In genomic region chr4:155489101-155489970, GRCm38 (mm10) we compare ENCODE assay signal across 9 mouse cellular contexts. TPM values are rescaled to one million over a fixed set of nuclear protein-coding genes. Genes with fewer than 3 reads are reported as not detected.
A peak's percentile ranks its signal among the peaks of the same experiment; 100 is the strongest.
DNase-seq lines count a peak whose midpoint lies in the region; ATAC-seq and TF ChIP-seq lines count a peak whose summit lies in the region.
"Had no signal": no experiment of that assay in that cellular context is flagged by ENCODE, and none has a peak within 500 bp of the region (broad histone marks: within the 10 kb centered on the region; RNA-seq: fewer than 3 reads in every experiment).

No protein-coding gene starts in this region.

- no peak for TF ChIP-seq EP300 in lung, postnatal 0 days (IDR thresholded peaks at IDR 0.05)

- no peak overlapping the region for H3K4me3 ChIP-seq in heart, embryonic 13.5 days
- no peak overlapping the region for H3K4me3 ChIP-seq in lung, postnatal 0 days (ENCODE audit: low read depth, low read length)
- no peak overlapping the region for H3K4me3 ChIP-seq in intestine, embryonic 16.5 days (ENCODE audit: low read length)
- H3K4me3 ChIP-seq in stomach, embryonic 16.5 days (replicated peaks; ENCODE audit: low read length), result no peak overlapping the region

- peak overlapping the region; percentile 91 for H3K27ac ChIP-seq in heart, embryonic 13.5 days (replicated peaks)
- H3K27ac ChIP-seq in lung, postnatal 0 days (ENCODE audit: low read length), result peak overlapping the region; percentile 94
- H3K27ac ChIP-seq in intestine, embryonic 16.5 days (ENCODE audit: low read length), result peak overlapping the region; percentile 98
- H3K27ac ChIP-seq in stomach, embryonic 16.5 days (ENCODE audit: low read length), result peak overlapping the region; percentile 91

- H3K36me3 ChIP-seq in heart, embryonic 13.5 days, result no peaks in the 10 kb centered on the region
- no peaks in the 10 kb centered on the region for H3K36me3 ChIP-seq in lung, postnatal 0 days (ENCODE audit: insufficient read depth, low read length)
- no peaks in the 10 kb centered on the region for H3K36me3 ChIP-seq in intestine, embryonic 16.5 days (ENCODE audit: control insufficient read depth, insufficient read depth, low read length)
- H3K36me3 ChIP-seq in stomach, embryonic 16.5 days (ENCODE audit: control insufficient read depth, insufficient read depth, low read length), result no peaks in the 10 kb centered on the region

- TF ChIP-seq CTCF in lung, postnatal 0 days (IDR thresholded peaks at IDR 0.05), result no peak

- intact Hi-C loops in heart, postnatal 36 days (cut with DNase I), result no loop called here

- H3K9ac ChIP-seq in heart, embryonic 13.5 days, result peak overlapping the region; percentile 100; the same call in 1 of the 2 replicates
- H3K9ac ChIP-seq in lung, postnatal 0 days (replicated peaks; ENCODE audit: low read depth), result no peak overlapping the region
- H3K9ac ChIP-seq in intestine, embryonic 16.5 days (ENCODE audit: low read depth, low read length), result peak overlapping the region; percentile 34; the same call in 1 of the 2 replicates
- H3K9ac ChIP-seq in stomach, embryonic 16.5 days (ENCODE audit: low read length), result no peak overlapping the region

- DNase-seq in heart, postnatal 36 days, result no peak
- no peak for DNase-seq in lung, postnatal 0 days (ENCODE audit: low spot score)
- DNase-seq in lung, adult 18-20 months, result no peak
- no peak for DNase-seq in spleen, adult 18-20 months
- no peak for DNase-seq in layer of hippocampus, postnatal 25 days (ENCODE audit: extremely low spot score in 1 of 2, low spot score in 1 of 2)
- DNase-seq: retina, postnatal 1 day had no signal

- peaks cover 72% of the 10 kb centered on the region for H3K4me1 ChIP-seq in heart, embryonic 13.5 days
- H3K4me1 ChIP-seq in lung, postnatal 0 days (ENCODE audit: insufficient read depth, low read depth, low read length), result peaks cover 40% of the 10 kb centered on the region
- peaks cover 60% of the 10 kb centered on the region for H3K4me1 ChIP-seq in intestine, embryonic 16.5 days (ENCODE audit: control insufficient read depth, insufficient read depth, low read length)
- H3K4me1 ChIP-seq in stomach, embryonic 16.5 days (ENCODE audit: control insufficient read depth, insufficient read depth, low read length), result peaks cover 43% of the 10 kb centered on the region

- H3K27me3 ChIP-seq in heart, embryonic 13.5 days (replicated peaks), result no peaks in the 10 kb centered on the region
- no peaks in the 10 kb centered on the region for H3K27me3 ChIP-seq in lung, postnatal 0 days (replicated peaks; ENCODE audit: insufficient read depth, low read length)
- H3K27me3 ChIP-seq in intestine, embryonic 16.5 days (replicated peaks; ENCODE audit: control insufficient read depth, insufficient read depth, low read length), result no peaks in the 10 kb centered on the region
- no peaks in the 10 kb centered on the region for H3K27me3 ChIP-seq in stomach, embryonic 16.5 days (ENCODE audit: control insufficient read depth, insufficient read depth, low read length)

- H3K4me2 ChIP-seq in heart, embryonic 13.5 days, result no peak overlapping the region
- no peak overlapping the region for H3K4me2 ChIP-seq in lung, postnatal 0 days (replicated peaks; ENCODE audit: low read depth, low read length)
- no peak overlapping the region for H3K4me2 ChIP-seq in intestine, embryonic 16.5 days (ENCODE audit: low read depth, low read length)
- no peak overlapping the region for H3K4me2 ChIP-seq in stomach, embryonic 16.5 days (ENCODE audit: low read depth, low read length)

- ATAC-seq in heart, embryonic 13.5 days (ENCODE audit: extremely low read depth, insufficient number of reproducible peaks, low FRiP score, low TSS enrichment), result no peak
- ATAC-seq in lung, postnatal 0 days, result no peak
- no peak for ATAC-seq in intestine, embryonic 16.5 days
- ATAC-seq in stomach, embryonic 16.5 days (ENCODE audit: insufficient read depth, low FRiP score), result no peak

- WGBS in heart, embryonic 13.5 days, result 48% methylated on average over 9 of the region's 9 CpGs
- WGBS in lung, postnatal 0 days, result 60% methylated on average over 9 of the region's 9 CpGs
- WGBS in intestine, embryonic 16.5 days, result 71% methylated on average over 9 of the region's 9 CpGs
- 71% methylated on average over 9 of the region's 9 CpGs for WGBS in stomach, embryonic 16.5 days

- H3K9me3 ChIP-seq in heart, embryonic 13.5 days, result no peaks in the 10 kb centered on the region
- H3K9me3 ChIP-seq in lung, postnatal 0 days (ENCODE audit: low read length), result no peaks in the 10 kb centered on the region
- H3K9me3 ChIP-seq in intestine, embryonic 16.5 days (ENCODE audit: control insufficient read depth, low read length), result no peaks in the 10 kb centered on the region
- H3K9me3 ChIP-seq in stomach, embryonic 16.5 days (replicated peaks; ENCODE audit: control insufficient read depth, low read length), result no peaks in the 10 kb centered on the region

RNA-seq across cellular contexts. Expression of gene Gnb1, which starts 1.8 kb away (rescaled TPM):
- 345 and 378 TPM in 2 replicates for polyA plus RNA-seq in heart, embryonic 13.5 days (2015; fragmentation: Nextera tagmentation; extraction: Ambion mirVana)
- total RNA-seq in heart, postnatal 36 days (2021), result 100 to 1,000 TPM; 176 to 187 TPM
- 445 and 452 TPM in 2 replicates for polyA plus RNA-seq in lung, postnatal 0 days (2015; fragmentation: Nextera tagmentation; extraction: Ambion mirVana)
- 300 and 376 TPM in 2 replicates for polyA plus RNA-seq in intestine, embryonic 16.5 days (2015; fragmentation: Nextera tagmentation; extraction: Ambion mirVana)
- 312 and 332 TPM in 2 replicates for polyA plus RNA-seq in stomach, embryonic 16.5 days (2015; fragmentation: Nextera tagmentation; extraction: Ambion mirVana)
- total RNA-seq in layer of hippocampus, postnatal 25 days (2021), result 100 to 1,000 TPM; 763 to 780 TPM

RNA-seq across cellular contexts. Expression of gene Tmem52, which starts 20.4 kb away (rescaled TPM):
- not detected in 2 replicates for polyA plus RNA-seq in heart, embryonic 13.5 days (2015; fragmentation: Nextera tagmentation; extraction: Ambion mirVana)
- 1 to 10 TPM; 4.5 to 10.0 TPM for total RNA-seq in heart, postnatal 36 days (2021)
- 1.6 and 2.1 TPM in 2 replicates for polyA plus RNA-seq in lung, postnatal 0 days (2015; fragmentation: Nextera tagmentation; extraction: Ambion mirVana)
- polyA plus RNA-seq in intestine, embryonic 16.5 days (2015; fragmentation: Nextera tagmentation; extraction: Ambion mirVana), result 4.3 and 7.3 TPM in 2 replicates
- 2.6 TPM in 1 of 2 replicates, not detected in the other for polyA plus RNA-seq in stomach, embryonic 16.5 days (2015; fragmentation: Nextera tagmentation; extraction: Ambion mirVana)
- total RNA-seq in layer of hippocampus, postnatal 25 days (2021), result 1 to 10 TPM; 3.0 to 5.6 TPM

Comparison
In these comparisons a context has a peak if more than half of its experiments do, and no peak if none do; other contexts are left out.
1. H3K9ac ChIP-seq: peak in heart, embryonic 13.5 days (single experiment) and intestine, embryonic 16.5 days (single experiment); none in lung, postnatal 0 days (single experiment) and stomach, embryonic 16.5 days (single experiment).
2. Peak in every context shown above with its lines, with median percentiles within 50 percentile points of each other: H3K27ac ChIP-seq.